ENCODE assay signal across 24 mouse cellular contexts in the genomic region with DNA sequence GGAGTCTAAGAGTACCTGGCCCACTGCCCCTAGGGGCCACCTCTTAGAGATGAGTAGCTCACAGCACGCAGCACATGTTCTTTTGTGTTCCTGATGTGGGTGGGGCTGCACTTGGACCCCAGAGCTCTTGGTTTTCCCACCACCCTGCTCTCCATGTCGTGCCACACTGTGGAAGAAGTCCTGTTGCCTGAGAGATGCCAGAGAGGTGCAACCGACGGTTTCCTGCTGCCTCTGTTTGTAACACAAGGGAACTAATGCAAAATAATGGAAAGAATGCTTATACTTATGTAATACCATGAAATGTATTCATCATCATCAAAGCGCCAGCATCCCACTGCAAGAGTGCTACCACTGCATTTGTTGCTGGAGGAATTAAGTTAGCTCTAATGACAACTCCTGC.
"Had no signal": no experiment of that assay in that cellular context is flagged by ENCODE, and none has a peak within 500 bp of the region (broad histone marks: within the 10 kb centered on the region; RNA-seq: fewer than 3 reads in every experiment).

No protein-coding gene starts in this region.

- H3K4me3 ChIP-seq: gastrocnemius, adult 2 months; heart, adult 2 months; heart, embryonic 13.5 days; heart, embryonic 15.5 days; hindbrain, embryonic 10.5 days; hindbrain, embryonic 12.5 days; intestine, embryonic 15.5 days; layer of hippocampus, adult 2 months; left cerebral cortex, adult 2 months; limb, embryonic 13.5 days; limb, embryonic 15.5 days had no signal

- ATAC-seq: hindbrain, embryonic 16.5 days; inflammation-experienced regulatory T-cells, adult 6 months; intestine, embryonic 15.5 days; intestine, postnatal 0 days had no signal

- H3K4me1 ChIP-seq: hindbrain, embryonic 12.5 days; intestine, embryonic 15.5 days had no signal

- H3K9me3 ChIP-seq: heart, embryonic 13.5 days; heart, embryonic 15.5 days; hindbrain, embryonic 10.5 days; hindbrain, embryonic 12.5 days; intestine, embryonic 15.5 days; limb, embryonic 13.5 days; limb, embryonic 15.5 days had no signal

- DNase-seq: gastrocnemius, adult 2 months; gastrocnemius, postnatal 10 days; gastrocnemius, postnatal 25 days; heart, adult 2 months; heart, postnatal 14 days; heart, postnatal 36 days; kidney, adult 18-20 months; kidney, adult 8-10 months; kidney, postnatal 10 days; kidney, postnatal 4 days had no signal

- H3K36me3 ChIP-seq: heart, embryonic 13.5 days; heart, embryonic 15.5 days; hindbrain, embryonic 10.5 days; hindbrain, embryonic 12.5 days; intestine, embryonic 15.5 days; limb, embryonic 13.5 days; limb, embryonic 15.5 days had no signal

- H3K27me3 ChIP-seq: heart, embryonic 13.5 days; heart, embryonic 15.5 days; hindbrain, embryonic 12.5 days; intestine, embryonic 15.5 days; limb, embryonic 13.5 days; limb, embryonic 15.5 days had no signal

- H3K27ac ChIP-seq: gastrocnemius, adult 2 months; heart, adult 2 months; heart, embryonic 13.5 days; heart, embryonic 15.5 days; hindbrain, embryonic 10.5 days; hindbrain, embryonic 12.5 days; hindbrain, embryonic 14.5 days; intestine, embryonic 15.5 days; layer of hippocampus, adult 2 months; left cerebral cortex, adult 2 months; limb, embryonic 13.5 days; limb, embryonic 15.5 days had no signal

- H3K4me2 ChIP-seq: heart, embryonic 11.5 days; heart, embryonic 13.5 days; heart, embryonic 15.5 days; hindbrain, embryonic 12.5 days; hindbrain, embryonic 14.5 days; intestine, embryonic 15.5 days; limb, embryonic 13.5 days; limb, embryonic 15.5 days had no signal

- H3K9ac ChIP-seq: heart, embryonic 13.5 days; heart, embryonic 15.5 days; hindbrain, embryonic 12.5 days; hindbrain, embryonic 14.5 days; intestine, embryonic 15.5 days; limb, embryonic 13.5 days; limb, embryonic 15.5 days had no signal
